Comparison of ENCODE assay signal across 8 mouse cellular contexts in genomic region chr17:26953201-26953600, GRCm38 (mm10). TPM values are rescaled to one million over a fixed set of nuclear protein-coding genes. Genes with fewer than 3 reads are reported as not detected.
A peak's percentile ranks its signal among the peaks of the same experiment; 100 is the strongest.
DNase-seq lines count a peak whose midpoint lies in the region; ATAC-seq and TF ChIP-seq lines count a peak whose summit lies in the region.

No protein-coding gene starts in this region.

- H3K27me3 ChIP-seq in heart, embryonic 13.5 days (replicated peaks): no peaks in the 10 kb centered on the region; the same call in 1 of the 2 replicates
- no peaks in the 10 kb centered on the region for H3K27me3 ChIP-seq in embryonic facial prominence, embryonic 11.5 days (ENCODE audit: control insufficient read depth, insufficient read depth, low read length)
- H3K27me3 ChIP-seq in heart, postnatal 0 days (ENCODE audit: control insufficient read depth, insufficient read depth, low read length): no peaks in the 10 kb centered on the region
- H3K27me3 ChIP-seq in liver, embryonic 13.5 days: peaks cover 34% of the 10 kb centered on the region

- no peak for TF ChIP-seq EP300 in heart, postnatal 0 days (IDR thresholded peaks at IDR 0.05; ENCODE audit: low read depth)

- 26% methylated on average over 6 of the region's 6 CpGs for WGBS in heart, embryonic 13.5 days
- WGBS in embryonic facial prominence, embryonic 11.5 days: 19% methylated on average over 6 of the region's 6 CpGs
- WGBS in heart, postnatal 0 days: 41% methylated on average over 6 of the region's 6 CpGs
- WGBS in liver, embryonic 13.5 days (ENCODE audit: insufficient replicate concordance): 46% methylated on average over 6 of the region's 6 CpGs

- peaks cover 34% of the 10 kb centered on the region for H3K36me3 ChIP-seq in heart, embryonic 13.5 days
- no peaks in the 10 kb centered on the region; the same call in 1 of the 2 replicates for H3K36me3 ChIP-seq in embryonic facial prominence, embryonic 11.5 days (replicated peaks; ENCODE audit: control insufficient read depth, insufficient read depth, low read depth, low read length)
- H3K36me3 ChIP-seq in heart, postnatal 0 days (replicated peaks; ENCODE audit: control insufficient read depth, insufficient read depth, low read length): 0 out of 2 replicates have a peak, but pooled peaks cover 4% of the 10 kb centered on the region
- 0 out of 2 replicates have a peak, but pooled peaks cover 4% of the 10 kb centered on the region for H3K36me3 ChIP-seq in liver, embryonic 13.5 days

- H3K27ac ChIP-seq in heart, embryonic 13.5 days (replicated peaks): peak overlapping the region; percentile 95
- no peak overlapping the region for H3K27ac ChIP-seq in embryonic facial prominence, embryonic 11.5 days (replicated peaks; ENCODE audit: low read depth, low read length)
- peak overlapping the region; percentile 18; the same call in 1 of the 2 replicates for H3K27ac ChIP-seq in heart, postnatal 0 days (ENCODE audit: low read depth)
- no peak overlapping the region for H3K27ac ChIP-seq in liver, embryonic 13.5 days

- H3K4me1 ChIP-seq in heart, embryonic 13.5 days: peaks cover 78% of the 10 kb centered on the region
- peaks cover 17% of the 10 kb centered on the region for H3K4me1 ChIP-seq in embryonic facial prominence, embryonic 11.5 days (ENCODE audit: control insufficient read depth, insufficient read depth, low read length)
- peaks cover 48% of the 10 kb centered on the region for H3K4me1 ChIP-seq in heart, postnatal 0 days (ENCODE audit: control insufficient read depth, insufficient read depth)
- peaks cover 97% of the 10 kb centered on the region for H3K4me1 ChIP-seq in liver, embryonic 13.5 days (replicated peaks)

- peak overlapping the region; percentile 48 for H3K4me3 ChIP-seq in heart, embryonic 13.5 days
- peak overlapping the region; percentile 23 for H3K4me3 ChIP-seq in embryonic facial prominence, embryonic 11.5 days (ENCODE audit: low read depth, low read length)
- no peak overlapping the region for H3K4me3 ChIP-seq in heart, postnatal 0 days (ENCODE audit: low read depth, low read length)
- H3K4me3 ChIP-seq in liver, embryonic 13.5 days (replicated peaks): no peak overlapping the region

- peak overlapping the region; percentile 64 for H3K4me2 ChIP-seq in heart, embryonic 13.5 days
- peak overlapping the region; percentile 81 for H3K4me2 ChIP-seq in embryonic facial prominence, embryonic 11.5 days (ENCODE audit: low read depth, low read length)
- peak overlapping the region; percentile 58 for H3K4me2 ChIP-seq in heart, postnatal 0 days (ENCODE audit: low read depth, low read length)
- H3K4me2 ChIP-seq in liver, embryonic 13.5 days: peak overlapping the region; percentile 68; the same call in 1 of the 2 replicates

- no peak for ATAC-seq in heart, embryonic 13.5 days (ENCODE audit: extremely low read depth, insufficient number of reproducible peaks, low FRiP score, low TSS enrichment)
- ATAC-seq in embryonic facial prominence, embryonic 11.5 days (replicated peaks; ENCODE audit: insufficient number of reproducible peaks, low FRiP score, low TSS enrichment, low read depth): no peak
- ATAC-seq in heart, postnatal 0 days (ENCODE audit: insufficient read depth, low read depth): no peak
- no peak for ATAC-seq in liver, embryonic 13.5 days (ENCODE audit: low read depth)

- TF ChIP-seq CTCF in heart, postnatal 0 days (IDR thresholded peaks at IDR 0.05; ENCODE audit: low read depth): no peak

- peak overlapping the region; percentile 79 for H3K9ac ChIP-seq in heart, embryonic 13.5 days
- H3K9ac ChIP-seq in embryonic facial prominence, embryonic 11.5 days (replicated peaks; ENCODE audit: low read length): peak overlapping the region; percentile 62
- H3K9ac ChIP-seq in heart, postnatal 0 days (replicated peaks; ENCODE audit: low read depth, low read length): peak overlapping the region; percentile 42
- peak overlapping the region; percentile 66; the same call in 1 of the 2 replicates for H3K9ac ChIP-seq in liver, embryonic 13.5 days

- DNase-seq in heart, postnatal 4 days: no peak
- no peak for DNase-seq in embryonic facial prominence, embryonic 11.5 days (ENCODE audit: low spot score)
- DNase-seq in heart, postnatal 0 days (ENCODE audit: low spot score): no peak
- no peak for DNase-seq in liver, embryonic 13.5 days
- DNase-seq in frontal cortex, postnatal 25 days (ENCODE audit: low spot score in 2 of 2): no peak
- DNase-seq in thymus, postnatal 14 days: no peak
- DNase-seq in testis, postnatal 14 days (ENCODE audit: low spot score): no peak

- H3K9me3 ChIP-seq in heart, embryonic 13.5 days: no peaks in the 10 kb centered on the region
- H3K9me3 ChIP-seq in embryonic facial prominence, embryonic 11.5 days (replicated peaks; ENCODE audit: control insufficient read depth, low read length): no peaks in the 10 kb centered on the region
- no peaks in the 10 kb centered on the region for H3K9me3 ChIP-seq in heart, postnatal 0 days (replicated peaks; ENCODE audit: control insufficient read depth, low read length)
- no peaks in the 10 kb centered on the region for H3K9me3 ChIP-seq in liver, embryonic 13.5 days (replicated peaks)

RNA-seq across cellular contexts. Expression of gene Syngap1, which starts 12.1 kb away (rescaled TPM):
- 1.3 and 2.0 TPM in 2 replicates for polyA plus RNA-seq in heart, embryonic 13.5 days (2015; fragmentation: Nextera tagmentation; extraction: Ambion mirVana)
- total RNA-seq in heart, postnatal 4 days (2021): 10 to 100 TPM; 12.6 to 13.4 TPM
- polyA plus RNA-seq in embryonic facial prominence, embryonic 11.5 days (2014; fragmentation: Nextera tagmentation; extraction: Ambion mirVana): 2.3 and 2.8 TPM in 2 replicates
- 4.3 and 6.6 TPM in 2 replicates for total RNA-seq in heart, postnatal 0 days (2014; rRNA removed; ENCODE audit: low replicate concordance)
- 0.41 and 0.45 TPM in 2 replicates for polyA plus RNA-seq in heart, postnatal 0 days (2015; fragmentation: Nextera tagmentation; extraction: Ambion mirVana)
- polyA plus RNA-seq in liver, embryonic 13.5 days (2015; fragmentation: Nextera tagmentation; extraction: Ambion mirVana): 0.25 and 0.44 TPM in 2 replicates

RNA-seq across cellular contexts. Expression of gene Cuta, which starts 13.8 kb away (rescaled TPM):
- polyA plus RNA-seq in heart, embryonic 13.5 days (2015; fragmentation: Nextera tagmentation; extraction: Ambion mirVana): 152 and 169 TPM in 2 replicates
- 100 to 1,000 TPM in 1 of 2 experiments, 10 to 100 TPM in 1; 97.2 to 106 TPM for total RNA-seq in heart, postnatal 4 days (2021)
- polyA plus RNA-seq in embryonic facial prominence, embryonic 11.5 days (2014; fragmentation: Nextera tagmentation; extraction: Ambion mirVana): 153 and 163 TPM in 2 replicates
- 80.2 and 107 TPM in 2 replicates for total RNA-seq in heart, postnatal 0 days (2014; rRNA removed; ENCODE audit: low replicate concordance)
- 180 and 193 TPM in 2 replicates for polyA plus RNA-seq in heart, postnatal 0 days (2015; fragmentation: Nextera tagmentation; extraction: Ambion mirVana)
- 111 and 118 TPM in 2 replicates for polyA plus RNA-seq in liver, embryonic 13.5 days (2015; fragmentation: Nextera tagmentation; extraction: Ambion mirVana)

RNA-seq across cellular contexts. Expression of gene Zbtb9, which starts 19.8 kb away (rescaled TPM):
- 9.1 and 9.8 TPM in 2 replicates for polyA plus RNA-seq in heart, embryonic 13.5 days (2015; fragmentation: Nextera tagmentation; extraction: Ambion mirVana)
- 1 to 10 TPM; 3.9 to 5.5 TPM for total RNA-seq in heart, postnatal 4 days (2021)
- polyA plus RNA-seq in embryonic facial prominence, embryonic 11.5 days (2014; fragmentation: Nextera tagmentation; extraction: Ambion mirVana): 10.1 and 11.9 TPM in 2 replicates
- 4.0 and 10.9 TPM in 2 replicates for total RNA-seq in heart, postnatal 0 days (2014; rRNA removed; ENCODE audit: low replicate concordance)
- 5.0 and 5.4 TPM in 2 replicates for polyA plus RNA-seq in heart, postnatal 0 days (2015; fragmentation: Nextera tagmentation; extraction: Ambion mirVana)
- polyA plus RNA-seq in liver, embryonic 13.5 days (2015; fragmentation: Nextera tagmentation; extraction: Ambion mirVana): 6.3 and 7.0 TPM in 2 replicates

RNA-seq across cellular contexts. Expression of gene Phf1, which starts 20.3 kb away (rescaled TPM):
- polyA plus RNA-seq in heart, embryonic 13.5 days (2015; fragmentation: Nextera tagmentation; extraction: Ambion mirVana): 8.4 and 9.2 TPM in 2 replicates
- total RNA-seq in heart, postnatal 4 days (2021): 1 to 10 TPM; 9.9 to 10.0 TPM
- polyA plus RNA-seq in embryonic facial prominence, embryonic 11.5 days (2014; fragmentation: Nextera tagmentation; extraction: Ambion mirVana): 3.7 TPM in 2 replicates
- total RNA-seq in heart, postnatal 0 days (2014; rRNA removed; ENCODE audit: low replicate concordance): 13.7 and 16.3 TPM in 2 replicates
- polyA plus RNA-seq in heart, postnatal 0 days (2015; fragmentation: Nextera tagmentation; extraction: Ambion mirVana): 6.3 and 7.2 TPM in 2 replicates
- 1.4 and 1.6 TPM in 2 replicates for polyA plus RNA-seq in liver, embryonic 13.5 days (2015; fragmentation: Nextera tagmentation; extraction: Ambion mirVana)

RNA-seq across cellular contexts. Expression of gene Kifc5b, which starts 36.3 kb away (rescaled TPM):
- 6.3 and 7.0 TPM in 2 replicates for polyA plus RNA-seq in heart, embryonic 13.5 days (2015; fragmentation: Nextera tagmentation; extraction: Ambion mirVana)
- total RNA-seq in heart, postnatal 4 days (2021): 10 to 100 TPM; 15.0 to 15.2 TPM
- 3.9 and 5.6 TPM in 2 replicates for polyA plus RNA-seq in embryonic facial prominence, embryonic 11.5 days (2014; fragmentation: Nextera tagmentation; extraction: Ambion mirVana)
- 4.5 and 4.8 TPM in 2 replicates for total RNA-seq in heart, postnatal 0 days (2014; rRNA removed; ENCODE audit: low replicate concordance)
- 0.93 and 1.5 TPM in 2 replicates for polyA plus RNA-seq in heart, postnatal 0 days (2015; fragmentation: Nextera tagmentation; extraction: Ambion mirVana)
- 4.7 and 5.2 TPM in 2 replicates for polyA plus RNA-seq in liver, embryonic 13.5 days (2015; fragmentation: Nextera tagmentation; extraction: Ambion mirVana)

Comparison
In these comparisons a context has a peak if more than half of its experiments do, and no peak if none do; other contexts are left out.
1. H3K4me3 ChIP-seq: peak in heart, embryonic 13.5 days (single experiment) and embryonic facial prominence, embryonic 11.5 days (single experiment); none in heart, postnatal 0 days (single experiment) and liver, embryonic 13.5 days (single experiment).
2. H3K27ac ChIP-seq: peak in heart, embryonic 13.5 days (single experiment) and heart, postnatal 0 days (single experiment); none in embryonic facial prominence, embryonic 11.5 days (single experiment) and liver, embryonic 13.5 days (single experiment).
3. Peak in every context shown above with its lines, with median percentiles within 50 percentile points of each other: H3K4me2 ChIP-seq and H3K9ac ChIP-seq.